Mouse (Mus musculus) olfactory bulb, adult 2 months (tissue): ENCODE measurements around the gene Pgap3.

Experiments used
- CTCF ChIP-seq: fragments of 200-500 bp; IDR thresholded peaks from 2 replicates; pipeline ENCODE4 v1.5.1; 2012; ENCODE audit warnings: low read depth, mild to moderate bottlenecking, low read length, moderate library complexity; ENCODE audit not compliant: insufficient read depth
- POLR2A ChIP-seq: fragments of 200-500 bp; IDR thresholded peaks from 2 replicates; pipeline ENCODE4 v1.6.1; 2012; ENCODE audit warnings: mild to moderate bottlenecking, low read depth, low read length, moderate library complexity; ENCODE audit not compliant: insufficient read depth

GRCm38 (mm10) chr11:98445679-98446078 is 45.4 kb upstream of the Pgap3 start:
- TF ChIP-seq POLR2A (no peak), CTCF (no peak)
